Mouse (Mus musculus): ENCODE data around the gene Fetub.

The Fetub gene

GRCm38 (mm10) chr16:22967383-22968030, 49.4 kb downstream of the Fetub start:
- DNase-seq (ENCODE audit: low spot score): no peak

Data from c-Kit-positive CD71-positive TER-119-positive erythroid progenitor cells, embryonic 14.5 days (primary cell).